Mouse (Mus musculus): ENCODE results near the gene Lgr6.

Lgr6 gene

GRCm38 (mm10) chr1:134947590-134947989 is 157.5 kb downstream of the Lgr6 start:
- Histone ChIP-seq H3K36me3 (ENCODE audit: insufficient read depth, low read length) (no peaks in the 10 kb centered on the region), H3K4me3 (replicated peaks; ENCODE audit: low read length) (no peak overlapping the region), H3K9me3 (ENCODE audit: low read length) (no peaks in the 10 kb centered on the region), H3K4me1 (replicated peaks; ENCODE audit: low read depth, low read length) (0 out of 2 replicates have a peak, but pooled peaks cover 2% of the 10 kb centered on the region), H3K27me3 (ENCODE audit: insufficient read depth, low read length) (no peaks in the 10 kb centered on the region)
- TF ChIP-seq CTCF (conservative IDR thresholded peaks at IDR 0.05; ENCODE audit: low read length) (no peak), POU5F1 (IDR thresholded peaks at IDR 0.05; ENCODE audit: borderline replicate concordance, low read length) (no peak), NANOG (IDR thresholded peaks at IDR 0.05; ENCODE audit: borderline replicate concordance, low read length) (no peak)

DNA sequence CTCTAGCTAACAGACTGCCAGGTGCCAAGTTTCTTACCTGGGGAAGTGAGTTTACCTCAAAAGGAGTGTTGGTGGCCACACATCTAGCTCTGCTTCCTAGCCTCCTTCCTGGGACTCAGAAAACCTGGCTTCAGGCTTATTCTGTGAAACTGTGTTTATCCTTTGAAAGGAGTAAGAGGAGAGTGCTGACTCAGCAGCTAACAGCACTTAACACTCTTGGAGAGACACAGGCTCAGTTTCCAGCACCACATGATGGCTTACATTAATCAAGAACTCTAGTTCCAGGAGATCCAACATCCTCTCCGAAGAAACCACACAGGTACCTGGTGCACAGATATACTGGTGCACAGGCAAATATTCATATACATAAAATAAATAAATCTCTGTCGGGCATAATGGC is 162.2 kb downstream of the Lgr6 start:
- Histone ChIP-seq H3K4me1 (replicated peaks; ENCODE audit: low read depth, low read length) (peaks cover 17% of the 10 kb centered on the region), H3K9me3 (ENCODE audit: low read length) (no peaks in the 10 kb centered on the region), H3K4me3 (replicated peaks; ENCODE audit: low read length) (no peak overlapping the region), H3K36me3 (ENCODE audit: insufficient read depth, low read length) (no peaks in the 10 kb centered on the region), H3K27me3 (ENCODE audit: insufficient read depth, low read length) (no peaks in the 10 kb centered on the region)
- TF ChIP-seq CTCF (conservative IDR thresholded peaks at IDR 0.05; ENCODE audit: low read length) (no peak), NANOG (IDR thresholded peaks at IDR 0.05; ENCODE audit: borderline replicate concordance, low read length) (no peak), POU5F1 (IDR thresholded peaks at IDR 0.05; ENCODE audit: borderline replicate concordance, low read length) (no peak)

GRCm38 (mm10) chr1:134940863-134941262 is 164.2 kb downstream of the Lgr6 start:
- no peak overlapping the region for H3K4me3 ChIP-seq (replicated peaks; ENCODE audit: low read length)
- no peaks in the 10 kb centered on the region for H3K36me3 ChIP-seq (ENCODE audit: insufficient read depth, low read length)
- no peaks in the 10 kb centered on the region for H3K27me3 ChIP-seq (ENCODE audit: insufficient read depth, low read length)
- TF ChIP-seq NANOG (IDR thresholded peaks at IDR 0.05; ENCODE audit: borderline replicate concordance, low read length): peak; percentile 9; the same call in 1 of the 2 replicates
- TF ChIP-seq POU5F1 (IDR thresholded peaks at IDR 0.05; ENCODE audit: borderline replicate concordance, low read length): no peak
- TF ChIP-seq CTCF (conservative IDR thresholded peaks at IDR 0.05; ENCODE audit: low read length): no peak
- H3K9me3 ChIP-seq (ENCODE audit: low read length): no peaks in the 10 kb centered on the region
- peaks cover 17% of the 10 kb centered on the region for H3K4me1 ChIP-seq (replicated peaks; ENCODE audit: low read depth, low read length)

- no peak overlapping the region for H3K4me3 ChIP-seq (replicated peaks; ENCODE audit: low read length)
- H3K9me3 ChIP-seq (ENCODE audit: low read length): no peaks in the 10 kb centered on the region
- no peaks in the 10 kb centered on the region for H3K27me3 ChIP-seq (ENCODE audit: insufficient read depth, low read length)
- H3K36me3 ChIP-seq (ENCODE audit: insufficient read depth, low read length): no peaks in the 10 kb centered on the region
- peaks cover 26% of the 10 kb centered on the region for H3K4me1 ChIP-seq (replicated peaks; ENCODE audit: low read depth, low read length)
- TF ChIP-seq NANOG (IDR thresholded peaks at IDR 0.05; ENCODE audit: borderline replicate concordance, low read length) (no peak), POU5F1 (IDR thresholded peaks at IDR 0.05; ENCODE audit: borderline replicate concordance, low read length) (no peak), CTCF (conservative IDR thresholded peaks at IDR 0.05; ENCODE audit: low read length) (no peak)
Measured at GRCm38 (mm10) chr1:134938233-134938632, 166.8 kb downstream of the Lgr6 start.

DNA sequence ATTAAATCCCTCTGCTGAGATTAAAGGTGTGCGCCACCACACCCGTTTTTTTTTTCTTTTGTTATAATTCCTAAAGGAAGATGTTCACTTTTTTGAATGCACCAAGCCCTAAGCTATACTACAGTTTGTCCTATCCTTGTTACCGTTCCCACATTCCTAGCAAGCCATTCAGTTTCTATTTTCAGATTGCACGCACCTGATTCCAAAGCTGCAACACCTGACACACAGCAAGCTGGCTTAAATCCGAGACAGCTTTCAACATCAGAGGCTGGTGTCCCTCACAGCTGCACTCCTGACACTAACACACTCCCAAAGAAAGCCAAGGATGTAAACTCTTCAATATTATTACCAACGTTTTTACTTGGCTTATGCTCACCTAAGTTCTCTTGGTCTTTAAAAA is 168.7 kb downstream of the Lgr6 start:
- TF ChIP-seq POU5F1 (IDR thresholded peaks at IDR 0.05; ENCODE audit: borderline replicate concordance, low read length): no peak
- TF ChIP-seq CTCF (conservative IDR thresholded peaks at IDR 0.05; ENCODE audit: low read length): no peak
- no peak for TF ChIP-seq NANOG (IDR thresholded peaks at IDR 0.05; ENCODE audit: borderline replicate concordance, low read length)
- H3K36me3 ChIP-seq (ENCODE audit: insufficient read depth, low read length): no peaks in the 10 kb centered on the region
- H3K4me1 ChIP-seq (replicated peaks; ENCODE audit: low read depth, low read length): peaks cover 30% of the 10 kb centered on the region
- no peaks in the 10 kb centered on the region for H3K27me3 ChIP-seq (ENCODE audit: insufficient read depth, low read length)
- no peaks in the 10 kb centered on the region for H3K9me3 ChIP-seq (ENCODE audit: low read length)
- H3K4me3 ChIP-seq (replicated peaks; ENCODE audit: low read length): no peak overlapping the region

Data from E14TG2a.4 (cell line).